Mouse (Mus musculus): ENCODE measurements around the gene Grm1.

- no peak for TF ChIP-seq CTCF (IDR thresholded peaks at IDR 0.05; ENCODE audit: low read depth, low read length)
- no peak for TF ChIP-seq POLR2A (IDR thresholded peaks at IDR 0.05; ENCODE audit: extremely low read depth, insufficient read depth, low read length)
These were observed 193.6 kb downstream of the Grm1 start for GRCm38 (mm10) chr10:10888521-10888920.
